Mouse (Mus musculus) forebrain, postnatal 0 days (tissue): ENCODE results near the gene Flywch1. TPM values are rescaled to one million over a fixed set of nuclear protein-coding genes. Genes with fewer than 3 reads are reported as not detected.

ENCODE experiments used
- ATAC-seq: fragments of 200-750 bp; cut with Nextera tagmentation; 2 replicates; pipeline ENCODE4 v1.8.0; 2017; ENCODE audit warnings: mild to moderate bottlenecking, moderate library complexity
- DNase-seq: peaks from one replicate; pipeline ENCODE4 v3.0.0-alpha.2; 2015
- H3K27ac ChIP-seq: fragments of 300-500 bp; sonication (generic); 2 replicates; pipeline ENCODE4 v1.5.1; 2014; ENCODE audit warnings: low read depth, mild to moderate bottlenecking, antibody characterized with exemption, low read length, moderate library complexity, mixed read lengths
- H3K27me3 ChIP-seq: fragments of 300-500 bp; sonication (generic); 2 replicates; pipeline ENCODE4 v1.6.1; 2014; ENCODE audit warnings: mild to moderate bottlenecking, low read length, mixed read lengths; ENCODE audit not compliant: insufficient read depth
- H3K36me3 ChIP-seq: fragments of 300-500 bp; sonication (generic); 2 replicates; pipeline ENCODE4 v1.6.1; 2014; ENCODE audit warnings: mild to moderate bottlenecking, moderate library complexity; ENCODE audit not compliant: insufficient read depth
- H3K4me1 ChIP-seq: fragments of 300-500 bp; sonication (generic); 2 replicates; pipeline ENCODE4 v1.6.1; 2014; ENCODE audit warnings: antibody characterized with exemption; ENCODE audit not compliant: insufficient read depth
- H3K4me2 ChIP-seq: fragments of 300-500 bp; sonication (generic); 2 replicates; pipeline ENCODE4 v1.6.1; 2014; ENCODE audit warnings: low read depth, mild to moderate bottlenecking, moderate library complexity
- H3K4me3 ChIP-seq: fragments of 300-500 bp; sonication (generic); 2 replicates; pipeline ENCODE4 v1.5.1; 2014; ENCODE audit warnings: low read depth, low read length, mixed read lengths
- H3K9ac ChIP-seq: fragments of 300-500 bp; sonication (generic); 2 replicates; pipeline ENCODE4 v1.6.1; 2014; ENCODE audit warnings: mild to moderate bottlenecking
- H3K9me3 ChIP-seq: fragments of 300-500 bp; sonication (generic); 2 replicates; pipeline ENCODE4 v1.6.1; 2016; ENCODE audit warnings: low read length
- CTCF ChIP-seq: sonication (generic); IDR thresholded peaks from 2 replicates; pipeline ENCODE4 v1.5.1; 2016; ENCODE audit warnings: antibody characterized with exemption, control low read depth, low read depth
- WGBS: fragments of 180-500 bp; shearing (Covaris S2); extraction: QIAGEN DNeasy Blood & Tissue Kit; methylation state at CpG from one replicate; pipeline ENCODE4 v1.1.7; 2014; 5-methylcytosine and 5-hydroxymethylcytosine counted together
- polyA plus RNA-seq: library from polyadenylated mRNA; unstranded; fragments of >200 nt; fragmentation: Nextera tagmentation; extraction: Ambion mirVana; gene quantifications from 2 replicates; pipeline ENCODE4 v1.2.1, GENCODE M21; 2015
- total RNA-seq: library from RNA; depleted of rRNA; stranded (reverse); fragments of >200 nt; gene quantifications from 2 replicates; pipeline ENCODE4 v1.2.3, GENCODE M21; 2014

The Flywch1 gene
- total and polyA plus RNA-seq, 2 experiments from 2014 or later: 135 to 189 TPM

- TF ChIP-seq CTCF: no peak
- no peak for DNase-seq
Measured at GRCm38 (mm10) chr17:23749400-23750191, 21.8 kb downstream of the Flywch1 start.

DNA sequence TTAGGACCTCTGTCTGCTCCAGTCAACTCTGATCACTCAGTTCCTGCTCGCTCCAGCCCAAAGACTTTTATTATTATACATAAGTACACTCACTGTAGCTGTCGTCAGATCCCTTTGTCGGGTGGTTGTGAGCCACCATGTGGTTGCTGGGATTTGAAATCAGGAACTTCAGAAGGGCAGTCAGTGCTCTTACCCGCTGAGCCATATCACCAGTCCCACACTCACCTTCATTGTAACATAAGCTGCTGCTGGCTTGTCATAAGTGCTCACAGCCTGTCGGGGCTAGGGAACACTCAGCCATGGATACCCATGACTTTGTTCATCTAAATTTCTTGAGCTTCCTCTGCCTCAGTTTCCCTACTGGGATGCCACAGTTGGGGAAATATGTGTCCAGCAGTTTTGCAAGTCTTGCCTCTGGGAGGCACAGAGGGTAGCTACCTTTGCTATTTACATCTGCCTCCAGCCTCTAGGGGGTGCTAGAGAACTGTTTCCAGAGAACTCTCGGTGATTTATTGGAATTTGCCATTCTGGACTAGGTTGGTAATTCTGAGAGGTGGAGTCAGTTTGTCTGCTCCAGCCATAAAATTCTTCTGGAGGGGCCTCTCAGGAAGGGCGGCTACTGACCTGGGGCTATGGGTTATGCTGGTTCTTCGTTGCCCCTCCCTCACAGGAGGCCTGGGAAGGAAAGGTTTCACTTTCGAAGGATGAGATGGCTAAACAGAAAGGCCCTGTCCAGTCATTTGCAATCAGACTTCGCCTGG lies 22.6 kb downstream of the Flywch1 start:
- WGBS: 42% methylated on average over 10 of the region's 10 CpGs
- Histone ChIP-seq H3K4me1 (peaks cover 9% of the 10 kb centered on the region), H3K4me2 (no peak overlapping the region)

More at GRCm38 (mm10) chr17:23749400-23750191, 21.8 kb downstream of the Flywch1 start:
- Histone ChIP-seq H3K9me3 (no peaks in the 10 kb centered on the region), H3K27ac (no peak overlapping the region), H3K36me3 (peaks cover 27% of the 10 kb centered on the region), H3K4me2 (no peak overlapping the region), H3K4me3 (no peak overlapping the region), H3K27me3 (peaks cover 19% of the 10 kb centered on the region; the same call in 1 of the 2 replicates), H3K4me1 (peaks cover 9% of the 10 kb centered on the region), H3K9ac (no peak overlapping the region)
- ATAC-seq: no peak
- WGBS: 83% methylated on average over 11 of the region's 11 CpGs

DNA sequence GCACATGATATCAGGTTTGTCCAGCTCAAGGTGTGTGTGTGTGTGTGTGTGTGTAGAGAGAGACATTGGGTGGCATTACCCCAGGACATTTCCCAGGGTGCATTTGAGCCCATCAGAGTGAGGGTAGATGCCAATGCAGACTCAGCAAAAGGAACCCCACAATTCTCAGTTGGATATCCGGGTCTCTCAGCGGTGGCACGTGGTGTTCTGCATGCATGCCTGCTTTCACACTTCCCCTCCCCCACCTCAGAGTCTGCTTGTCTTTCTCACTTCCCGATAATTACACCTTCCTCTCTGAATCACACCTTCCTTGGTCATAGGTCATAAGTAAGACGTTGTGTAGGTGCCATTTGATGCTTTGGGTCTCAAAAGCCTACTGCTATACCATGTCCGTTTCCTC lies 23.4 kb downstream of the Flywch1 start:
- peaks cover 19% of the 10 kb centered on the region for H3K36me3 ChIP-seq
- peaks cover 9% of the 10 kb centered on the region for H3K4me1 ChIP-seq
- H3K4me3 ChIP-seq: no peak overlapping the region
- no peak for DNase-seq
- no peak overlapping the region for H3K4me2 ChIP-seq
- 48% methylated on average over 6 of the region's 6 CpGs for WGBS
- H3K9me3 ChIP-seq: no peaks in the 10 kb centered on the region
- ATAC-seq: no peak
- peaks cover 34% of the 10 kb centered on the region for H3K27me3 ChIP-seq
- no peak overlapping the region for H3K27ac ChIP-seq
- no peak for TF ChIP-seq CTCF
- no peak overlapping the region for H3K9ac ChIP-seq

More for the DNA sequence above, 22.6 kb downstream of the Flywch1 start:
- H3K9me3 ChIP-seq: no peaks in the 10 kb centered on the region
- peaks cover 27% of the 10 kb centered on the region for H3K36me3 ChIP-seq
- TF ChIP-seq CTCF: peak; percentile 73
- no peak overlapping the region for H3K9ac ChIP-seq
- DNase-seq (peak; percentile 63), ATAC-seq (no peak)
- H3K27me3 ChIP-seq: peaks cover 27% of the 10 kb centered on the region
- H3K4me3 ChIP-seq: no peak overlapping the region
- no peak overlapping the region for H3K27ac ChIP-seq

GRCm38 (mm10) chr17:23747471-23747870 lies 23.9 kb downstream of the Flywch1 start:
- peaks cover 13% of the 10 kb centered on the region for H3K36me3 ChIP-seq
- H3K27me3 ChIP-seq: peaks cover 39% of the 10 kb centered on the region
- no peak overlapping the region for H3K4me2 ChIP-seq
- TF ChIP-seq CTCF: no peak
- H3K9me3 ChIP-seq: no peaks in the 10 kb centered on the region
- ATAC-seq (no peak), DNase-seq (no peak)
- H3K9ac ChIP-seq: no peak overlapping the region
- no peak overlapping the region for H3K27ac ChIP-seq
- WGBS: 86% methylated on average over 3 of the region's 3 CpGs
- H3K4me3 ChIP-seq: no peak overlapping the region
- peaks cover 9% of the 10 kb centered on the region for H3K4me1 ChIP-seq

DNA sequence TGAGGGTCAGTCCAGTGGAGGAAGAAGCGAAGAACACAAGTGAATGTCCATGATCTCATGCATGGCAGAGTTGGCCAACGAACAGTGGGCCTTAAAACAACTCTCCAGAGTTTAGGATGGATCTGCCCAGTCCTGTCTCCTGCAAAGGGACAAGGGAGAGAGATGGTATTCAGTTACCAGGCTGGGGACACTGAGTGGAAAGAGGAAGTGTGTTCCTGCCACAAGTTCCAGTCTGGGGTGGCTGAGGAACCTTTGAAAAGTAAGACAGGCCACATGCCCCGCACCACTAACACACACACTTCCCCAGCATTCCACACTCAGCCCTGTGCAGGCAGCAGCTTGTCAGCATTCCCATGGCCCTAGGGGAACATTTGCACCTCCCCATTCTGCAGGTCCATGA lies 24.6 kb downstream of the Flywch1 start:
- H3K9me3 ChIP-seq: no peaks in the 10 kb centered on the region
- 85% methylated on average over 3 of the region's 3 CpGs for WGBS
- ATAC-seq (no peak), DNase-seq (no peak)
- peaks cover 46% of the 10 kb centered on the region for H3K27me3 ChIP-seq
- no peak for TF ChIP-seq CTCF
- H3K27ac ChIP-seq: no peak overlapping the region
- H3K4me3 ChIP-seq: no peak overlapping the region
- H3K36me3 ChIP-seq: peaks cover 6% of the 10 kb centered on the region; the same call in 1 of the 2 replicates
- no peak overlapping the region for H3K4me2 ChIP-seq
- peaks cover 9% of the 10 kb centered on the region for H3K4me1 ChIP-seq
- no peak overlapping the region for H3K9ac ChIP-seq

GRCm38 (mm10) chr17:23746311-23746710 lies 25.1 kb downstream of the Flywch1 start:
- Histone ChIP-seq H3K36me3 (0 out of 2 replicates have a peak, but pooled peaks cover 2% of the 10 kb centered on the region), H3K4me3 (peak overlapping the region; percentile 44), H3K9me3 (no peaks in the 10 kb centered on the region), H3K9ac (0 out of 2 replicates have a peak overlapping the region, but pooled peaks have one; percentile 52), H3K4me2 (peak overlapping the region; percentile 89), H3K4me1 (peaks cover 9% of the 10 kb centered on the region), H3K27me3 (peaks cover 51% of the 10 kb centered on the region), H3K27ac (no peak overlapping the region)
- WGBS: 5% methylated on average over 12 of the region's 12 CpGs
- DNase-seq (peak; percentile 20), ATAC-seq (no peak)
- TF ChIP-seq CTCF: peak; percentile 48; the same call in 1 of the 2 replicates
